Mouse (Mus musculus) gastrocnemius, postnatal 10 days (tissue): ENCODE results near the gene Sidt2. TPM values are rescaled to one million over a fixed set of nuclear protein-coding genes. Genes with fewer than 3 reads are reported as not detected.

ENCODE experiments used
- DNase-seq: peaks from one replicate; pipeline ENCODE4 v3.0.0; 2021; ENCODE audit warnings: mixed read lengths
- long read RNA-seq, 2 experiments: library from polyadenylated mRNA; stranded (forward); transcript quantifications; one replicate each; pipeline ENCODE4 v2.0.0; 2021
- total RNA-seq, 2 experiments: library from RNA; stranded (reverse); gene quantifications; 2 replicates each; pipeline ENCODE4 v1.2.3; 2021

The Sidt2 gene
- total RNA-seq = 10 to 100 TPM; 57.8 to 58.2 TPM
- long read RNA-seq, experiment 1, full-length matches to known transcripts = 8 of 61 reads
- long read RNA-seq, experiment 1, partial matches to known transcripts = 13 of 61 reads
- long read RNA-seq, experiment 1, other reads (novel, unspliced or antisense) = 40 of 61 reads
- long read RNA-seq, experiment 2, full-length matches to known transcripts = 4 of 59 reads
- long read RNA-seq, experiment 2, partial matches to known transcripts = 25 of 59 reads
- long read RNA-seq, experiment 2, other reads (novel, unspliced or antisense) = 30 of 59 reads

DNA sequence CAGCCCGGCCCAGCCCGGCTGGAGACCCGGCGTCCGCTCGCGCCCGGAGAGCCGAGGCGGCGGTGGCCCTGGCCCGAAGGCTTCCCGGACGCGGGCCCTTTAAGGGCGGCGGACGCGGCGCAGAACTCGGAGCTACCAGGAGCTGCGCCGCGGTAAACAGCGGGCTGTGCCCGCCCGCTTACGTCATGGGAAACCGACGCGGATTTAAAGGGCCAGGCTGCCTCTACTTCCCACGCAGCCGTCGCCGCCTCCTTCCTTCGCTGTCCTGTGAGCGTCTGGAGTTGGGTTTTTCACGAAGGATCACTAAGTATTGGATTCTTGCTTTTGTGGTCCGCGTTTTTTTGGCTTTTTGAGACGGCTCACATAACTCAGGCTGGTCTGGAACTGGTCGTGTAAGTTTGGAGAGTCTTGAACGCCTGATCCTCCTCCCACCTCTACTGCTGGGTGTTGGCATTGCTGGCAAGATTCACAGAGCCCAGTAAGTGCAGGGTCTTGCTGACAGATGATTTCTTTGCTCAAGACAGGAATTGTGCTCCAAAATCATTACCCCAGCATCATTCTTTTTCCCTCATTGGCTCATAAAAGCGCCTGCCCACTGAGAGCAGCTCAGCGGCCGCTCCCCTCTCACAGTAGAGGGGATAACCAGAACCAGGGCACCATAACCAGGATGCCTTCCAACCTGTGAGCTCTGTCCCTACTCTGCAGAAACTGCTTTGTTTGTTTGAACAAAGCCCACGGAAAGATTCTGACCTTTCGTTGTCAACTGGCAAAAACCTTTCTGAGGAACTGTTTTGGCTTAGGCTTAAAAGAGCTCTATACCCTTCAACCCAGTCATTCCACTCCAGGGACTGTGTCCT, at the start of gene Sidt2:
Gene Sidt2 (minus strand): TSS at position 152 of the 857 bp plus-strand sequence.
- peak; percentile 86 for DNase-seq

DNA sequence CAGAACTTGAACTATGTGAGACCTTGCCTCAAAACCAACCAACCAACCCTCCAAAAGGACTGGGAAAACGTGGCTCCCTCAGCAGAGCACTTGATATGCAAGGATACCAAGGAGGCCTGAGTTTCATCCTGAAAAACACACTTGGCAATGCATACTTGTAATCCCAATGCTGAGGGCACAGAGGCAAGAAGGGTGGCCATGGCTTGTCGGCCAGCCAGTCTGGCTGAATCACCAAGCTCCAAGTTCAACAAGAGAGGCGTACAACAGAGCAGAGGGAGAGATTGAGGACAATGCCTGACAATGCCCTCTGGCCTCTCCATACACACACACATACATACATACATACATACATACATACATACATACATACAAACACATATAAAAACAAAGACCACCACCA, 49.5 kb upstream of the Sidt2 start:
- no peak for DNase-seq

DNA sequence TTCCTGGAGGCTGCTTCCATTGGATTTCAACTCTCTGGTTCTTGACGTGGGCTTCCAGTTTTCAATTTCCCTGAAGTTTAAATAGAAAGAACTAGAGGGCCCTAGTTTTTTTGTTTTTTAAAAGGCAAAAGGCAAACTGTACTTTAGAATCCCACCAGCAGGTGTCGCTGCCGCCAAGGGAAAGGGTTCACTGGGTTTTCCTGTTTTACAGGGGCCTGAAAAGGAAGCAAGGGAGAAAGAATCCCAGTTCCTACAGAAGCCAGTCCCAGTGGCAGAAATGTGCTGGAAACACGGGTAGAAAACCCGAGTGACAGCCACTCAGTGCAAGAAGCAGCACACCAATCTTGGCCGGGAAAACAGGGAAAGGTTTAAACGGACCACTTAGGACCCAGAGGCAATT, 48.7 kb upstream of the Sidt2 start:
- DNase-seq = peak; percentile 92

DNA sequence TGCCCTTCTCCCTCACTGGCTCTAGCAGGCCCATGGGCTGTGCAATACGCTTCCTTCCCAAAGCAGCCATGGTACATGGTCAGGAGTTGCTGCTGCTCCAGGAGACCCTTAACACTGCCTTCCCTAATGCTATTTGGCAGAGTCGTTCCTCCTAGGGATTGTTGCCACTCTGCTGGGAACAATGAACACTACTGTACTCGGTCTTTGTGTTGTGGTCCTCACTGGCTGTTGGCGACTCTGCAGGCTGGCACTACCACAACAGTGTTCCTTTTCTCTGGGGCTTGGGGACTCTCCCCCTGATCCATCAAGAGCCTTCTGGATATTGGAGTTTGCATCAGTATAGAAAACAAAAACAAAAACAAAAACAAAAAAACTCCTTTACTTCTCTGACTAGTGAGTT, 44.0 kb upstream of the Sidt2 start:
- no peak for DNase-seq

DNA sequence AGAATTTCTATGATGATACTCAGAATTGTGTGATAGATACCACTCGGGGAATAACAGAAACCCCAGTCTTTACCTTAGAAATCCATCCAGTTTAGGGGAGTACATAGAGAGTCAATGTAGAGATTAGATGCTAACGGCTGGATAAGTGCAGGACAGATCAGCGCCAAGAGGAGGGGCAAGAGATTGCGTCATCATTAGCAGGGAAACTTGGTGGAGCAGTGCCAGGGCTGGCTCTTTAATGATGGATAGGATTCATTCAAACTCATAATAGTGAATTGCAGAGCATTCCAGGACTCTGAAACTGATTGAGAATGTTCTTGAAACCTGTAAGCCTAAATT, 30.1 kb upstream of the Sidt2 start:
- DNase-seq = peak; percentile 68

DNA sequence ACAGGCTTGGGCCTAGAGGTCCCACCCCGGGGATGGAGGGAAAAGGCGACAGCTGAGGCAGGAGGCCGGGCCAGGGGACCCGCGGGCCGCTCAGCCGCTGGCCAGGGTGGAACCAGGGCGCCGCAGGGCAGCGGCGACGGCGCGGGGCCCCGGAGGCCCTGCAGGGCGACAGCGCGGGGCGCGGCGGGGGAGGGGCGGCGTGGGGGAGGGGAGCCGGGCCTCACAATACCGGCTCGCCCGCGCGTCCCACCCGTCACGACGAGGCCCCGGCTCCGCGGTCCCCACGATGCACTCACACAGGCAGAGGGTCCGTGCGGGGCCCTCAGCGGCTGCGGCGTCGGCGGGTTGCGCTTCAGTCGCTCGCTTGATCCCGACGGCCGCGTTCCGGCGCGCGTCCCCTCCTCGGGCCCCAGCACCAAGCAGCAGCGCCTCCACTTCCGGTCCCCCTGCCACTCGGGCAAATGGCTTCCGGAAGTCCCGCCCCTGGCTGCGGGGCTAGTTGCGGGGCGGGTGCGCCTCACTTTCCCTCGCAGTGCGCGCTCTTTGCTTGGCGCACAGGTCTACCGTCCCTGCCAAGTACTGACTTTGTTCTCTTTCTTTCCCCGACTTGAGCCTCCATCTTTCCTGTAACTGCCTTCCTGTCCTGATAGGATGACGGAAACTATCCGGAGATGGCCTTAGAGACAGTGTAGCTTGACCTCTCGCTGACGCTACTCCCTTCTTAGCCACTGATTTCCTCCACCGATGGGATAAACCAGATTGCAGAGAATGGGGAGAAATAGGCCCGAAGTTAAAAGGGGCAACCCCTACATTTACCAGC, 29.6 kb upstream of the Sidt2 start:
- peak; percentile 92 for DNase-seq

DNA sequence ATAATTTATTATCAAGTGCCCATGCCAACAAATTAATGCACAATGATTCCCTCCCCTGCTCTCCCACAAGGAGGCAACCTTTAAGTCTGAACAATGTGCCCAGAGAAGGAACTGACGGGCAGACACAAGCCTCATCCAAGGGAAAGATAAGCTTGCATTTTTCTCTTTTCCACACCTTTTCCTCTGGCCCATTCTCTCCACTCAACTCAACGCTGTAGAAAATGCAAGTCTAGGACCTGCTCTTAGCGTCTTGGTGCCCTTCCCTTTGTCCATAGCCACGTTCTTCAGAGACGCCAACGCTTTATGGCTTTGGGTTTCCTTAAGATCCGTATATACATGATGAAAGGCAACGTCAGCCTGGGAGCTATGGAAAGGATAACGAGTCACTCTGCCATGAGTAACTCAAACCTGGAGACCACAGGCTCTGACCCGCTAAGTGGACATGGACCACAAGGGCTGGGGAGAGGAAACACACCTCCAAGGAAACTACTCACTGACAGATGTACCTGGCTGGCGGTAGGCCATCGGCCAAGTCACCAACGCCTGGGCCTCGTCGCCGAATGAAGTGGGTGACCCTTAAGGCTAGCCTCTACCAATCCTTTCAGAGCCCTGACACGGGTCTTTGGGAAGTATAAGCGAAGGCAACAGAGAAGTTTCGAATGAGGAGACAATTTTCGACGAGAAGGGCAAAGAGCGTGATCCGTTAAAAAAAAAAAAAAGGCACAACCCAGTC, 28.8 kb upstream of the Sidt2 start:
- DNase-seq = peak; percentile 30

DNA sequence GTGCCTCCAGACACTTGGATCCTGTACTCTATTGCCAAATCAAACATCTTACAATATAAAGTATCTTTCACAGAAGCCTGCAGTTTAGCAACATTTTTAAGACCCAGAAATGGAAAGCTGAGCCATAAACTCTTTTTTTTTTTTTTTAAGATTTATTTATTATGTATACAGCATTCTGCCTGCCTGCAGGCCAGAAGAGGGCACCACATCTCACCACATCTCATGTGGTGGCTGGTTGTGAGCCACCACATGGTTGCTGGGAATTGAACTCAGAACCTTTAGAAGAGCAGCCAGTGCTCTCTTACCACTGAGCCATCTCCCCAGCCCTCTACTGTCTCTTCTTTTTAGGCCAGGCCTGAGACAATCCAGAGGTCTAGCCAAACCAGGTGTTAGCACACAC, 26.3 kb upstream of the Sidt2 start:
- DNase-seq = no peak

DNA sequence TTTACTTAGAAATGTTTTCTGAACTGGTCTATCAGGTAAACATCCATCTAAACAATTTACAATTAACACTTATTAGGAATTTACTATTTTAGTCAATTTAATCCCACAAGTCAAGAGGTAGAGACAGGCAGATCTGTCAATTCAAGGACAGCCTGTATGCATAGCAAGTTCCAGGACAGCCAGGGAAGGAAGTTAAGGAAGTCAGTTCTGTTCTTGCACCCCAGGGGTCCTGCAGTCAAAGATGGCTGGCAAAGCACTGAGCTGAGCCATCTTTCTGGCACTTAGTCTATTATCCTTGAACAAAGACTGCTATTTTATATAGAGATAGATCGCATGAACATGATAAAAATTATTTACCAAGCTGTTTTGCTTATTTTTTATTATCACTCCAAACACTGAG, 25.6 kb upstream of the Sidt2 start:
- no peak for DNase-seq

DNA sequence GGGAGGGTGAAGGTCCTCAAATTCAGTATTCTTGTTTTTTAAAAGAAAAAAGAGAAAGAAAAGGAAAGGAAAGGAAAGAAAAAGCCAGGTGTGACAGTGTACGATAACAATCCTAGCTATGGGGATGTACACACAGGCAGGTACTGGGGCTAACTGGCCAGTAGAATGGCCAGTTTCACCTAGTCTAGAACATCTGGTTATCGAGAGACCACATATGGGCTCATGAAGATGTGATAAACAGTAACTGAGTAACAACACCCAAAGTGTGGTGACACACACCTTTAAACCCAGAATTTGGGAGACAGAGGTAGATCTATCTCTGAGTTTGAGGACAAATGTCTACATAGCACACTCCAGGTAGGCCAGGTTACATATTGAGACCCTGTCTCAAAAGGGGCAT, 24.7 kb upstream of the Sidt2 start:
- no peak for DNase-seq

DNA sequence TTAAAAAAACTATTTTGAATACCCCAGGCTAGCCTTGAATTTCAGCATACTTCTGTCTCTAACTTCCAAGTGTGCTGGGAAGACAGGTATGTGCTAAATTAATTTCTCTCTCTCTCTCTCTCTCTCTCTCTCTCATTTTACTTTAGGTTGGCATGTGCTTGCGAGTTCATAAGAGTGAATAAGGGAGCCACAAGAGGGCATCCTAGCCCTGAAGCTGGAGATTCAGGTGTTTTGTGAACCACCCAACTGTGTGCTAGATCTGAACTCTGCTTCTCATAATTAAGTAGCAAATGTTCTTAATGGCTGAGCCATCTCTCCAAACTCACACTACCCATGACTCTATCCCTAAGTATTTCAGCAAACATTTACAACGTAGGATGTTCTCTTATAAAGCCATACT, 21.8 kb upstream of the Sidt2 start:
- no peak for DNase-seq

DNA sequence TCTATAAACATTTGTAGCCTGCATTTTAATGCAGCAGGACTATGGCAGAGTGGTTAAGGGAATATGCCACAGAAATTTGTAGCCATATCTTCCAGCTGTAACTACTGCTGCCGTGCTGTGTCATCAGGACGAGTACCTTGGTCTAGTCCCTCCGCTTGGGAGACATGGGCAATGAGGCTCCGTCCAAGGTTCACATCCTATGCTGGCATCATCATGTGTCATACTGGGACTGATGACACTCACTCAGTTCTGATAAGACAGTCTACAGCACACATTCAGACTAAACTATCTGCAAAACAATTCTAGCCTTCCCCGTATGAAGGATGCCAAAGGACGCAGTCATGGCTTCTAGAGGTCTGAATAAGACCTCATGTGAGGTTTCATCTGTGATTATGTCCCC, 8.5 kb upstream of the Sidt2 start:
- no peak for DNase-seq

DNA sequence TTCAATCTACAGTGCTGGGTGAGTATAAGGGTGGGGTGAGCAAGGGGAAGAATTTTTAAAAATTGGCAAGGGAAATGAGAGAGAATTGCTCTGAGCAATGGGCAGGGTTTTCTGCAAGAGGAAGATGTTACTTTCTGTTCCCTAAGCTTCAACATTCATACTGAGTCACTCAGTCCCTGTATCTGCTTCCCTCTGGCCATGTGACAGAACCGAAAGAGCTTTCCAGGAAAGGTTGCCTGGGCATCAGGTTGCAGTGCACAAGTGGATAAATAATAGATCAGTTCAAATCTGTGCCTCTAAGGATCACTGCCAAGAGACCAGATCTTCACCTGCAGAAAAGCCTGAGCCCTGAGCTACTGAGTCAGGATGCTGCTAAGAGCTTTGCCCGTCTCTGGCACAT, 6.8 kb upstream of the Sidt2 start:
- no peak for DNase-seq

DNA sequence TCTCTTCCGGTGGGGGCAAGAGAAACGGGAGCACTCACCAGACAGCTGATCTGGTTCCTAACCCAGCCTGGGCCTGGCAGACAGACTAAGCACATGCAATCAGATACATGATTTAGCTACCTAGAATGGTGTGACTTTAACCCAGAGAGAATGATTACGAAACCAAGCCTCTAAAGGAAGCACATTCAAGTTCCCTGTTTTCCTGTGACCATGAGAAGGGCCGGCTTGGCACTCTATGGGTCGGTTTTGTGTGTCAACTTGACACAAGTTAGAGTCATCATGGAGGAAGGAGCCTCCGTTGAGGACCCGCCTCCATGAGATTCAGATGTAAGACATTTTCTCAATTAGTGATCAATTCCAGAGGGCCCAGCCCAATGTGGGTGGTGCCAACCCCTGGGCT, 4.6 kb upstream of the Sidt2 start:
- no peak for DNase-seq

DNA sequence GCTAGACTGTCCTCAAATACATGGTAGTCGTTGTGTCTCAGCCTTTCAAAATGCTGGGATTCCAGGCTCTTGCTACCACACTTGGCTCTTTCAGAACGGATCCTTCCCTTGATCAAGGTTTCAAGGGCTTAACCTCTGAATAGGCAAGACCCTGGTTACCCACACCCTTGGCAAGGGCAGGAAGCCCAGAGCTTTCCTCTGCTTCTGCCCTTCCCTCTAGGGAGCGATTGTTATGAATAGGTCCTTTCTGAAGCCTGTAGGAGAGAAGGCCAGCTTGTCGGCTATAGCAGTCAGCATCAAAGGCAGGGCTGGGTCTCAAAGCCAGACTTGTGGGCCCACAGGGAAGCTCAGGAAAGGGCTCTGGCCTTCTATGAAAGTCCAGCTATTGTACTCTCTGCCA, 3.8 kb upstream of the Sidt2 start:
- no peak for DNase-seq

DNA sequence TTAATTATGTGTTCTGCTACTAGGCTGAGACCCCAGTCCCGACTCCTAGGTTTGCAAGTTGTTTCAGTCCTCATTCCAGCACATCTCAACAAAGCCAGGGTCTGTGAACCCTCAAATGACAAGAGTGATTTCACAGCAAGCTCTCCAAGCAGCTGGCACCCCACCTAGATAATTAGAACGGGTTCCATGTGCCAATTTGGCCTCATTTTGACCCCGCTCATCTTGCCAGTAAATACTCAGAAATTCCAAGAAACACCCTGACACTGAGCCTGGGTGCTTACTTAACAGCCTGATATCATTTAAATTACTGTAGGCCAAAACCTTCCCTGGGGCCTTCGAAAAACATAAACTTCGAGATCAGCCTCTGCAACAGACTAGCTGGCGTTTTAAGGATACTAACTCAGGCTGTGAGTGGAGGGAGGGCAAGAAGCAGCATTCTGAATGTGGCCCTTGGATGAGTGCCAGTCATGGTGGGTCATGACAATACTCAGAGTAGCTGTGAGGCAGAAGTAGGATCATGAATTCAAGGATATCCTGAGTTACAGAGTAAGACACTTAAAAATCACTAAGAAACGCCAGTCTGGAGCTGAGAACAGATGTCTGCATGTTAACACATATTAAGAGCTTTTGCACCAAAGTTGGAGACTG, 3.1 kb upstream of the Sidt2 start:
- no peak for DNase-seq

DNA sequence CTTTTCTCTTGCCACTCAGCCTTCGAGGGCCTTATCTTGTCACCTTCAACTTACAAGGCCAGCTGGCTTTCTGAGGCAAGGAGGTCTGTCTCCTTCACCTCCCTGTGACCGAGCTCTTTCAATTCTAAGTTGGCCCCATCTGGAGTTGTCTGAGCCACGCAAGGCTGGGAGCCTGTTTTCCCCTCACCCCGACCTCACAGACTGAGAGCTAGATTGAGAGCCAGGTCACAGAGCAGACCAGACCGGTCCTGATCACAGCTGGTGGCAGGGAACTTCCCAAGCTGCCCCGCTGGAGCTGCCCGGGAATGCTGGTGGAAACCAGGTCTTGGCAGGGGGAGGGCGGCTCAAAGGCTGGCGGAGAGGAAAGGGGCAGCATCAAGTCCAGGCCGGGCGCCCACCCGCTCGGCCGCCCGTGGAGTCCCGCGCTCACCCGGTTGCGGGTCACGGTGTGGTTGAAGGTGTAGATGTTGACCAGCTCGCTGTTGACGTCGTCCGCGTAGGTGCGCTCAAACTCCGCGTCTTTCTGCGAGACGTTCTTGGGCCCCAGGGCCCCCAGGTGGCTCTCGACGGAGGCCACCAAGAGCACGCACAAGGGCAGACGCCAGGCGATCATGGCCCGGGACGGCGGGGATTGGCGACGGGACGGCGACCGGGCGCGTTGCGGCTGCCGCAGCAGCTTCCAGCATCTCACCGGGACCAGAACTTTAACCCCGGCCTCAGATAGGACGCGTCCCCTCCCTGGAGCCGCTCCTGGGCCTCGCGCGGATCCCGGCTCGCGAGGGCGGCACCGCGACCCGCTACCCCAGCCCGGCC, 558 bp downstream of the Sidt2 start:
- peak; percentile 52 for DNase-seq

DNA sequence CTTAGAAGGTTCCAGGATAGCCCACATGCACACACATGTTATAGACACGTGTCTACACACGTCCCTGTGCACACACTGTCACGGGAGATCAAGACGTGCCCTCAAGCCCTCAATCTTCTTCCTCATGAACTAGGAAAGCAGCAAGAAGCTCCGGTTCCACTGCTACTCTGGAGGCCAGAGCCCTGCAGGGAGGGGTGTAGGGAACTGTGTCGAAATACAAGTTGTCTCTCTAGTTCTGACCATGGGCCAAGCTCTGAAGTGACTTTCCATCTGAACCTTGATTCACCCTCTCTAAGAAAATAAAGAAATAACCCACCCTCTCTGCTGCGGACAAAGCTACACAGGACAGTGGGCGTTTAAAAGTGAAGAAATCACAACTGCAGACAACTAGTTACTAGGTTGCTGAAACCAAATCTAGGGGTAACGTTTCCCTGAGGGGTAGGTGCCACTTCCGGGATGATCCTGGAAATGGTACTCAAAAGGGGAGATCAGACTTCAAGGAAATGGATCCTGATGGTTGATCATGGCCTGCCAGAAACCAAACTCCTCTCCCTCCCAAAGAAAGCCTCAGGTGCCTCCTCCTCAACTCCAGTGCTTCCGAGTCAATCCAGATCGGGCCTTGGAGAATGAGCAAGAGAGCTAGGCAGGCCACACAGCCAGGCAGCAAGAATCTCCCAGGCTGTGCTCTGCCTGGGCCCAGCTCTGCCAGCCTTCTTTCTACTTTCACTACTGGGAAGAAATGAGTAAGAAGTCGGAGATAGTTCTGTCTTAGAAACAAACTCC, 1.4 kb downstream of the Sidt2 start:
- no peak for DNase-seq

DNA sequence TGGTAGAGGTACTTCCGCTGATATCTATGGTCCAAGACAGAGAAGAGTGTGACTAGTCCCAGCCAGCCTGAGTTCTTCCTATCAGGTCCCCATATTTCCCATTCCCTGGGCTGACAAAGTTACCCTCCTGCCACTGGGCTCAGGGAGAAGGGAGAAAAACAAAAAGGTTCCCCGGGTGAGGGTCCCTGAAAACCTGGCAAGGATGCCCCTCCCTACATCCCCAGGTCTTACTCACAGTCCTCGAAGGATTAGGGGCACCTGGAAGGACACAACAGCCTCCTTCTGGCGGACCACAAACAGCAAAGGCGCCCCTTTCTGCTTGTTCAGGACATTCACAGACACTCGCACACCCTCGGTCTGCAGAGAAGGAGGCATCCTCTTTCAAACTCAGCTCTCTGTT, 2.2 kb downstream of the Sidt2 start:
- DNase-seq = no peak

DNA sequence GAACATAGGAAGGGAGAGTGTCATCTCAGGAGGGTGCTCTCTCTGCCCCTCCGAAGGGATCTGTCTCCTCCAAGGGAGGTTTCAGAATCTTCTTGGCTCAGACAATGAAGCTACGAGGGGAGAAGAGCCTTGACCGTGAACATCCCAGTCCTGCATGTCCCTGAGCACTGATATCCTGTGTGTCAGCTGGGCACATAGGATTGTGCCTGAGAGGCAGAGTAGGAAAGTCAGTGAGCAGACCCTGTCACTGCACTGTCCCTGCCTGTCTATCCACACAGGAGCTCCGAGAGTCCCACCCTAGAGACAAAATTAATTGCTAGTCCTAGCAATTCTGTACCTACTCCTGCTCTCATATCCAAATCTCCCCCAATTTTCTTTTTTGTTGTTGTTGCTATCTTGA, 3.0 kb downstream of the Sidt2 start:
- DNase-seq = no peak
